Mouse (Mus musculus) gastrocnemius, postnatal 36 days (tissue): ENCODE results near the gene Ube2s. TPM values are rescaled to one million over a fixed set of nuclear protein-coding genes. Genes with fewer than 3 reads are reported as not detected.
A peak's percentile ranks its signal among the peaks of the same experiment; 100 is the strongest.
"Not testable (repeated sequence)": the region's sequence is repeated elsewhere in the genome, so short reads cannot be mapped to it uniquely, and the experiment has no call there.

ENCODE experiments used
- DNase-seq, 2 experiments: peaks; one replicate each; pipeline ENCODE4 v3.0.0; 2022
- intact Hi-C: fragments of 180-260 bp; cut with DNase I; formaldehyde crosslinking; loops from one replicate; pipeline ENCODE4 v1.15.1; 2025
- total RNA-seq, 2 experiments: library from RNA; stranded (reverse); gene quantifications; 2 replicates each; pipeline ENCODE4 v1.2.3; 2021

The Ube2s gene
- total RNA-seq, 2 experiments from 2014 or later: 70.3 to 83.7 TPM

DNA sequence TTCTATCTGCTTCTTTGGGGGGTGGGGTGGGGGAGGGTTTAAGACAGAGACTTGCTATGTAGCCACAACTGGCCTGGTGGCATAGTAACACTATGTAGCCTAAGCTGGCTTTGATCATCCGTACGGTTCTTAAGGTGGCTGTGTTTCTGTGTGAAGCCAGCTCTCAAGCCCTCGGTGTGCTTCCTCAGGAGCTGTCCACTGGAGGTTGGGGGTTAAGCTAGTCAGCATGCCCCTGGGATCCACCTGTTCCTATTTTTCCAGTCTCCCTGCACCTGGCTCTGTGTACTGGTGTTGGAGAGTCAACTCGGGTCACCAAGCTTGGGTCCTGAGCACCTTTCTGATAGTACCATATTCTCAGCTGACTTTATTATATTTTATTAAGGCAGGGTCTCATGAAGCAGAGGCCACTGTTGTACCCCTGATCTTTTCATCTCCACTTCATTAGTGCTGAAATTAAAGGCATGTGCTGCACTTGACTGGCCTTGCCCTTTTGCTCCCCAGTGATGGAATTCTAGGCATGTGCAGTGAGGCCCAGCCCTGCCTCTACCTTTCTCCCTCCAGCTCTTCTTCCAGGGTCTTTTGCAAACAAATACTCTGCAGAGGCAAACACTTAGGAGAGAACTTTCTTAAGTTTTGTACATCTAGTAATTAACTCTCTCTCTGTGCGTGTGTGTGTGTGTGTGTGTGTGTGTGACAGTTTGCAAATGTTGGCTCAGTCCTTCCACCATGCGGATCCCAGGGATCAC is 9.9 kb upstream of the Ube2s start:
- no peak for DNase-seq
- intact Hi-C loops: no loop called here

DNA sequence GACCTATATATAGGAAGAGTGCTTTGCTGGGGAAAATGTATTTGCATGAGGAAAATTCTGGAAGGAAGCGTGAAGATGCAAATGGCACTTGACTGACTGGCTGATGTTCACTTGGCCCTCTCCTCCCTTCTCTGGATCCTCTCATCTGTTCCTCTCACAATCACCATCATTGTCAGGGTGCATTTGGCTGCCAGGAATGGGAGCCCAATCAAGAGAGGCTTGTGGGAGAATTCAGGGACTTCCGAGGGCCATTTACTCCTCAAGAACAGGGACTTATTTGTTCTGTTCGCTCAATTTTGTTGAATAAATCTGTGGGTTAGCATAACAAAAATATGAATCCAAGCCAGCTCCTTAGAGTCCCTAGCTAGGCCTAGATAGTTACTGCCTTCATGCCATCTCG is 9.3 kb upstream of the Ube2s start:
- intact Hi-C loops: no loop called here
- no peak for DNase-seq

DNA sequence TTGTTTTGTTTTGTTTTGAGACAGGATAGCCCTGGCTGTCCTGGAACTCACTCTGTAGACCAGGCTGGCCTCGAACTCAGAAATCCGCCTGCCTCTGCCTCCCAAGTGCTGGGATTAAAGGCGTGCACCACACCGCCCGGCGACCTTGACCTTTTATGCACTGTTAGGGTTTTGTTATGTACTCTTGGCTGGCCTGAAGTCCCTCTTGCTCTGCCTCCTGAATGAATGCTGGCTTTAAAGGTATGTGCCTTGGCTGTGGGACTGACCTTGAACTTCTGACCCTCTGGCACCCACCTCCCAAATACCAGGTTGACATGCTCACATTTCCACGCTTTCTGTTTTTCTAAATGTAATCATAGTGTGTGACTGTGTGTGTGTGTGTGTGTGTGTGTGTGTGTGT is 8.5 kb upstream of the Ube2s start:
- DNase-seq, intact Hi-C loops: not testable (repeated sequence)

DNA sequence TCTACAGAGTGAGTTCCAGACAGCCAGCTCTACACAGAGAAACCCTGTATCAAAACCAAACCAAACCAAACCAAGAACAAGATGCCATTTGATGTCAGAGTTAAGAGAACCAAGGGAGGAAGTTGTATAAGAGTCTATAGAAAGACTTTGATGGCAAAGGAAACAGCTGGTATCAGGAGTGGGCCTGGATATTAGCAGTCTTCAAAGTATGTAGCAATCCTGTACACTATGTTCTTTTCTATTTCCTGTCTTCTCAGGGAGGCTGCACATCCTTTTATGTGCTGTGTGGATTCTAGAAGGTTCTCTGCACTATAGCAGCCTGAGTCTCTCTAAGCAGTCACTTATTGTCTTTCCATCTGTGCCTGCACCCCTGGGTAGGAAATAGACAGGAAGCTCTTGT is 4.2 kb upstream of the Ube2s start:
- intact Hi-C loops: loop anchor here (10.0 kb wide), 1 partner anchor 48 kb away; no protein-coding TSS in a partner anchor
- no peak for DNase-seq

DNA sequence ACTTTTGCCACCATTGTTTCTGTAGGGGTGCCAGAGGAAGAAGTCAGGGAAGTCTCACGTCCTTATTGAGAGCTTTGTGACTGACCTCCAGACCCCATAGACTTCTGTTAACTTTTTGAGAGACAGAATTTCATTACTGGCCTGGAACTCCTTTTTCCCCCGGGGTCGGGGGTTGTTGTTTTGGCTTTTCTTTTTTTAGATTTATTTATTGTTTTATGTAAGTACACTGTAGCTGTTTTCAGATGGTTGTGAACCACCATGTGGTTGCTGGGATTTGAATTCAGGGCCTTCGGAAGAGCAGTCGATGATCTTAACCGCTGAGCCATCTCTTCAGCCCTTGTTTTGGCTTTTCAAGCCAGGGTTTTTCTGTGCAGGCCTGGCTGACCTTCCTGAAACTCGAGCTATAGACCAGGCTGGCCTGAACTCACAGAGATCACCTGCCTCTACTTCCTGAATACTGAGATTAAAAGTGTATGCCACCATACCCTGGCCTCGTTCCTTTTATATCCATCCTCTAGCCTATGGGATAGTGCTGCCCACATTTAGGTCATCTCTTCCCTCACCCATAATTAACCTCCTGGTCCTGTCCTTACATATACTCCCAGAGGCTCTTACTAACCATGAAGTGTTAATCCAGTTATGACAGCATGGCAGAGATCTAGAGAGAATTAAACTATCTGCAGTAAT is 858 bp upstream of the Ube2s start:
- intact Hi-C loops: loop anchor here (10.0 kb wide), 1 partner anchor 52 kb away; no protein-coding TSS in a partner anchor
- DNase-seq: no peak

DNA sequence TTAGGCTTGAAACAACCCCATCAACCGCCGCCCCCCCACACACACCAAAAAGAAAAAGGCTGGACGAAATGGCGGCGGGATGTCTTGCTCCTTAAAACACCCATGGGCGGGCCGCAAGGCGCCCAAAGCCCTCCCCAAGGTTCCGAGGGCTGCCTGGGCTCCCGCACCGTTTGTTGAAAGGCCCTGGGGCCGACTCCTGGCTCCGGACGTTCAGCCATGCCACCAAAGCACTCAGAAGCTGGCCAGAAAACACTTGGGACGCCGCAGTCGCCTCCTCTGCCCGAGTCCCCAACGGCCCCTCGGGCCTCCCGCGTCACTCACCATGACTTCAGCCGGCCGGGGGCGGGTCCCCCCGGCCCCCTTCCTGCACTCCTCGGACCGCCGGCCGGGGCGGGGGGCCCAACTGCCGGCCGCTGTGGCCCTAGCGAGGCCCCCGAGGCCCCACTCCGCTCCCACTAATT is 518 bp downstream of the Ube2s start:
- intact Hi-C loops: loop anchor here (10.0 kb wide), 1 partner anchor 53 kb away; no protein-coding TSS in a partner anchor

DNA sequence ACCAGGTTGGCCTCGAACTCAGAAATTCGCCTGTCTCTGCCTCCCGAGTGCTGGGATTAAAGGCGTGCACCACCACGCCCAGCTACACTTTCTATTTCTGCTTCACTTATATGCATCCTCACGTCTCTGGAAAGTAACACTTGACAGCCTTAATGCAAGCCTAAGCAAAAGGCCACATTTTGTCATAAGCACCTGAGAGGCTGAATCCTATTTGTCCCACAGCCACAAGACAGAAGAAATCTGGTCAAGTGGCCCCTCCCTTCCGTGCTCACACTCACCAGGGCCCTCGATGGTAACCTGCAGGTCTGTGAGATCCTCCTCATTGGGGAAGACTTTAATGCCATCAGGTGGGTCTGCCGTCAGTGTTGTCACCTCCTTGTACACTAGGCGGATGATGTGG is 1.3 kb downstream of the Ube2s start:
- intact Hi-C loops: loop anchor here (10.0 kb wide), 1 partner anchor 54 kb away; no protein-coding TSS in a partner anchor
- not testable (repeated sequence) for DNase-seq

More for the DNA sequence above, 518 bp downstream of the Ube2s start:
- peak in 1 of 2 experiments; percentile 21 for DNase-seq

DNA sequence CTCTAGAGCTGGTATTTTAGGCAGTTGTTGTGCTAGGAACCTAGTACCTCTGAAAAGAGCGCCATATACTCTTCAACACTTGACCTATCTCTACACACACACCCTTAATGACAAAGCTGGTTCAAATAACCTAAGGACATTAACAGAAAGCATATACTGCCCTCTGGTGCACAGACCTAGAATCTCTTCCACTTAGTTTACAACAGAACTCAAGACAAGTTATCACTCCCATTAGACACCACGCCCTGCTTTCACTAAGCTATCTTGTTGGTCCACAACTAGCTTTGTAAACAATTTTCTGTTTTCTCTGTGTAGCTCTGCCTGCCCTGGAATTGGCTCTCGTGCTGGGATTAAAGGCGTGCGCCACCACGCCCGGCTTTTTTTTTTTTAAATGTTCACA is 5.7 kb downstream of the Ube2s start:
- no peak for DNase-seq

DNA sequence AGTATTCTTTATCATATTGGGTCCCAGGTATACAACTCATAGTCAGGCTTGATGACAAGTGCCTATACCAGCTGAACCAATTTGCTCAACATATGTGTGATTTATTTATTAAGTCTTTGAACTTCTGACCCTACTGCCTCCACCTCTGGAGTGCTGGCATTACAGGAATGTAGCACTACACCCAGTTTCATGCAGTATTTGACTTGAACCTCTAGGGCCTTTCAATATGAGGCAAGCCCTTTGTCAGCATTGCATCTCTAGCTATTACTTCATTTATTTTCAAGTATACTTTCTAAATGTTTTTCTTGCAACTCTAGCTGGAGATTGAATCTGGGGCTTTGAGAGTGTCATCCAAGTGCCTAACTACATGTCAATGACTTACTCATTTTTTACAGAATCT is 10.1 kb downstream of the Ube2s start:
- DNase-seq: no peak
- intact Hi-C loops: loop anchor here (5.0 kb wide), 1 partner anchor 355 kb away; the partner anchor contains the start of gene Rdh13

More for the DNA sequence above, 5.7 kb downstream of the Ube2s start:
- intact Hi-C loops: loop anchor here (5.0 kb wide), 1 partner anchor 244 kb away; no protein-coding TSS in a partner anchor

DNA sequence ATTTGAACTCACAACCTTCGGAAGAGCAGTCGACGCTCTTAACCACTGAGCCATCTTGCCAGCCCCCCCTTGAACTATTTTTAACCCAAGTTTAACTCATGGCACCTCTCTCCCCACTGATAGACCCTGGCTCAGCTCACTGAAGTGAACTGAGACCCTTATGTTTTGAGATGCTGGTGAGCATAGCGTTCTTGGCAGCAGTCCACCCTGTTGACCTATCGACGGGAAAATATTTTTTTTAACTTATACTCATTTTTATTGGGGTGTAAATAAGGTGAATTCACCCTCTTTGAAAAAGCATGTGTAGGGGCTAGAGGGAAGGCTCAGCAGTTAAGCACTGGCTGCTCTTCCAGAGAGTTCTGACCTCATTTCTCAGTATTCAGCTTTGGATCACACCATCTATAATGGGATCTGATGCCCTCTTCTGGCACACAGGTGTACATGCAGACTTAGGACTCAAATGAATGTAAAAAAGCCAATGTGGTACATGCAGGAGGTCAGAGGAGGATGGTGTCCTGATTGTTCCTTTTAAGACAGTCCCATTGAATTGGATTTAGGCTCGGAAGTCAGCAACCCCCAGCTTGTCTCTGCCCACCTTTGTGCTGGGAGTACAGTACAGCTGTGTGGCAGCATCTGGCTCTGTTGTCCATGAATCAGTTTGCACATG is 16.5 kb downstream of the Ube2s start:
- DNase-seq: no peak
- intact Hi-C loops: loop anchor here (5.0 to 10.0 kb wide), 2 partner anchors 174 to 661 kb away; partner anchors contain the start of gene Leng8

DNA sequence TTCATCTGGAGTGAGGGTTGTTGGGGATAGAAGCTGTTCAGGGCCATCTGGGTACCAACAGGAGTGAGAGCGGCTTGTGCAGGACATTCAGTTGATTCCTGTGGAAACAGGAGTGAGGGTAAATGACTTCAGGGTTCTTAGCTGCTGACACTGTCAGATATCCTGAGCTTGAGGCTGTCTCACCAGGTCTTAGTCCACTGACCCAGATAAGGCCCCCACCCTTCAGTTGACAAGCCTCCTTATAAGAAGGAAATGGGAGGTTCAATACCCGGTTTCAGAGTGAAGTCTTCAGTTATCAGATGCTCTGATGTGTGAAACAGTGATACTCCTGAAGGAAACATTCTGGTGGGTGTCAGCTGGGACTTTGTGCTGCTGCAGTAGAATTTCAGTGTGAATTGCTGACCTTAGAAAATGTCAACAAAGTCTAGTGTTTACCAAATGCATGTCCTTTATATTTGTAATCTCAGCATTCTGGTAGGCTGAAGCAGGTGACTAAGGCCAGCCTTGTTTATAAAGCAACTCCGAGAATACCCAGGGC is 17.7 kb downstream of the Ube2s start:
- intact Hi-C loops: loop anchor here (5.0 to 10.0 kb wide), 2 partner anchors 172 to 660 kb away; partner anchors contain the start of gene Leng8
- no peak for DNase-seq

DNA sequence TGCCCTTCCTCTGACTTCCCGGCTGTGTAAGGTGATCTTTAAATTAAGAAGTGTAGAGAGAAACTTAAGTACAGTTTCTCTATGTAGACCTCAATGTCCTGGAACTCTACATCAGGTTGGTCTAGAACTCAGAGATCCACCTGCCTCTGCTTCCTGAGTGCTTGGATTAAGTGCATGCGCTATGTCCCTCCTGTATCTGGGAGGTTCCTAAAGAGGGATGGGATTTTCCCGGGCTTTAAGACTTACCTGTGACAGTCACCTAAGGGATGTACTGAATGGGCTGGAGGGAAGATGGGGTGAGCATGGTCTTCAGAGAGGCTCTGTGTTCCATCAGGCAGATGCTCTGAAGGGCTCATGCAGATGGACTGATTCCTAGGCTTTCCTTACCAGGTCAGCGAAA is 18.7 kb downstream of the Ube2s start:
- intact Hi-C loops: loop anchor here (10.0 kb wide), 1 partner anchor 659 kb away; the partner anchor contains the start of gene Leng8
- no peak for DNase-seq

DNA sequence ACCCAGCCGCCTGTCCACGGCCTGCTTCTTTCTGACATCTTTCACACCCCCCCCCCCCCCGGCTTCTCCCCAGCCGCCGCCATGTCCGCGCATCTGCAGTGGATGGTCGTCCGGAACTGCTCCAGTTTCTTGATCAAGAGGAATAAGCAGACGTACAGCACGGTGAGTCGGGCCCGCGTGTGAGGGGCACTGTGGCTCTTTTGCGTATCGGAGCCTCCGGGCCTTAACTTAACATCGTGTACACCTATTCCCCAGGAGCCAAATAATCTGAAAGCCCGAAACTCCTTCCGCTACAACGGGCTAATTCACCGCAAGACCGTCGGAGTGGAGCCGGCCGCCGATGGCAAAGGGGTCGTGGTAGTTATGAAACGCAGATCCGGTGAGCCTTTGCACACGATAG is 19.1 kb downstream of the Ube2s start:
- intact Hi-C loops: loop anchor here (10.0 kb wide), 1 partner anchor 658 kb away; the partner anchor contains the start of gene Leng8
- not testable (repeated sequence) for DNase-seq

DNA sequence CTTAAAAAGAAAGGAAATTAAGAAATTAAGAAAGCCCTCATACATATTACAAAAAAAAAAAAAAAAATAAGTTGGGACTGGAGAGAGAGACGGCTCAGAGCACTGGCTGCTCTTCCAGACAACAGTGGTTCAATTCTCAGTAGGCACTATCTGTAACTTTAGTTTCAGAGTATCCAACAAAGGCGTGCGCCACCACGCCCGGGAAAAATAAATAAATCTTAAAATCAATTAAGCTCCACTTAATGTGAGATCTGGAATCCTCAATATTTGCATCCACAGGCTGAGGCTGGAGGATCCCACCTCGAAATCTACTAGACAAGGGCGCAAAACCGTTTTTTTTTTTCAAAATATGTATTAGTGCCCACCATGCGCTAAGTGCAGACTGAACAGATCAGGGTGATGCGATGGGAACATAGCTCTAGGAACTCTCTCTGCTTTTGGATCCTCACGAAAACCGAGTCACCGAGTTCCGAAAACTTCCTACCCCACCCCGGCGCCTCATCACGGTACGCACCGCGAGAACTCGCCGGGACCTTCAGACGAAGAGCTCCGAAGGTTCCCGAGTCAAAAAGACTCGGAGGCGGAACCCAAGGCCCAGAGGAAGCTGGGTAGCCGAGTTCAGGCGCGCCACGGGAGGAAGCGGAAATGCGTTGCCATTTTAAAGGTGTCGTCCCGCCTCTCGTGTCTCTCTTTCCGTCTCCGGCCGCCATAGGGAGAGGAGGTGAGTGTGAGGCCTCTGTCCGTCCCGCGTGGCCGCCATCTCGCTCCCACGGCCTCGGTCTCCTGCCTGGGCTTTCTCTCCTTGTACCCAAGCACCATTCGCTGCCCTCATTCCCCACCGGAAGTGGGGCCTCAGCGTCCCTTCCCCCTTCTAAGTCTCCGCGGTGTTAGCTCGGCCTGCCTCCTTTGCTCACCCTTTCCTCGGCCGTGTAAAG is 19.8 kb downstream of the Ube2s start, which contains the start of gene Rpl28:
Gene Rpl28 (plus strand): TSS at position 597 of the 935 bp plus-strand sequence.
- intact Hi-C loops: loop anchor here (10.0 kb wide), 1 partner anchor 658 kb away; the partner anchor contains the start of gene Leng8
- DNase-seq: peak; percentile 88 to 94

DNA sequence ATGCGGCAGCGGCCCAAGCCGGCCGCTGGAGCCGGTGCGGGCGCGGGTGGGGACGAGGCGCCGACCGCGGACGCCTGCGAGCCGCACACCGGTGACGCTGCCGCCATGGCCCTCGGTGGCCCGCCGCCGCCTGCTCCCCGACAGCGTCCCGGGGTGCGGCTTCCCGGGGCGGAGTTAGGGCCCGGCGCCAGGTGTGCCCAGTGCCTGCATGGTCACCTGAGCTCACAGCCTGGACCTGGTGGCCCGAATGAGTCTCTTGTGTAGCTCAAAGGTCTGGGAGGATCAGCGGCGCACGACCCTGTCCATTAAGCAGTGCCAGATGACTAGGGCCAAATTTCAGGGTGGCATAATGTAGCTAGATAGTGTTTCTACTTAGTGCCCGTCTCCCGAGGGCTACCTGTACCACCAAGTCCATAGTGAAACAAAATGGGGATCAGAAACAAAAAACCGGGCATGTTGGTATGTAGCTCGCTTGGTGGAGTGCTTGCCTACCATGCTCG is 22.9 kb downstream of the Ube2s start, which contains the start of gene Tmem238:
Gene Tmem238 (minus strand): TSS at position 221 of the 500 bp plus-strand sequence.
- intact Hi-C loops: loop anchor here (2.0 kb wide), 1 partner anchor 49 kb away; the partner anchor contains the start of gene Kmt5c
- peak; percentile 60 to 62 for DNase-seq

DNA sequence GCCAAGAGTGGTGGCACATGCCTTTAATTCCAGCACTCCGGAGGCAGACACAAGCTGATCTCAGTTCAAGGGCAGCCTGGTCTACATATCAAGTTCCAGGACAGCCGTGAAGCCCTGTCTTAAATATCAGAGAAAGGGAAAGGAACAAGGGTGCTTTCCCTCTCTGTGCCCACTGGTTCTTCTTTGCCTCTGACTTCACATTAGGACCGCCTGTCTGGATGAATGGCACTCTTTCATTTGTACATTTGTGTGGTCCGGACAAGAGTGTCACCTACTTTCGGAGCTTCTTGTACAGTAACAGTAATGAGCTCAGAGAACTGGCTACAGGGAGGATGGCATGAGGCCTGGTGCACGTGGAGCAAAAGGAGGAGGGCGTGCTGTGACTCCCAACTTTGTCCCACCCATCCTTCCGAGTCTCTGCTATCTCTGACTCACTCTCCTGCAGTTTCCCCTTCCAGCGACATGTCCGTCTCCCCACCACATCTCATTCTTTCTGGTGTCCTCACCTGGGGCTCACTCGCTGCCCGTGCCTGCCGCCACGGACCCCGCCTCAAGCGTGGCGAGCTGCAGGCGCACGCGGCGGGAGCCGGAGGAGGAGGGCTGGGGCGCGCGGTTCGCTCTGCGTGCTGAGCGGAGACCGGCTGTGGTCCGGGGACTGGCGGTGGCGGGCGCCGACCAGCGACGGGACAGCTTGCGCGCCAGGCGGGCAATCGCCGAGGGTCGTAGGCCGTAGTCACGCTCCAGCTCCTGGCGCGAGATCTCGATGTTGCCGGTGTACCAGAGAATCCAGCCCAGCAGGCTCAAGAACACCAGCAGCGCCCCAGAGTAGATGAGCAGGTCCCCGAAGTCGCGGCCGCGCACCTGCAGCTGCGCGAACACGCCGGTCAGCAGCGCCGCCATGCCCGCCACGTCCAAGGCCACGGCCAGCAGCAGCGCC is 23.6 kb downstream of the Ube2s start:
- DNase-seq: peak; percentile 42 to 59
- intact Hi-C loops: loop anchor here (2.0 kb wide), 1 partner anchor 48 kb away; the partner anchor contains the start of gene Kmt5c

DNA sequence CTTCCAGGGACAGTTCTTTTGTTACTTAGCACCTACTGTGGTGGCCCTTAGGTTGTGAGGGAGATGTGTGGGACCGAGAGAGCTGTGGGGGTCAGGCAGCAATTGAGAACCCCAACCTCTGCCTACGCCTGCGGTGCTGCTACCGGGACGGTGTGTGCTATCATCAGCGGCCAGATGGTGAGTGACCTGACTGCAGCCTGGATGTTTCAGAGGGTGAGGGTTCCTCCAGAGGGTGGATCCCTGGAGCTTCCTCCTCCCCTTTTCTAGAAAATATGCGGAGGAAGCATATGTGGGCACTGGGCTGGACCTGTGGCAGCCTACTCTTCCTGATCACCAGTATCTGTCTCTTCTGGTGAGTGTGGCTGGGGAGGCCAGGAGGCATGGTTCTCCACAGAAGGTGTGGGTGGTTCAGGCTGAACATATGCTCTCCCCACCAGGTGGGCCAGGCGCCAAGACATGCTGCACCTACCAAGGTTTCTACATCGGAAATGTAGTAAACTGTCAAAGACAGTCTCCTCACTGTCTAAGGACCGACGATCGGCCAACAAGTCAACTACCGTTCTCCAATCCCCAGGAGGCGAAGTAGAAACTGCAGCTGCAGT is 28.6 kb downstream of the Ube2s start:
- intact Hi-C loops: no loop called here
- no peak for DNase-seq
